Mouse (Mus musculus) cerebellum, postnatal 36 days (tissue): ENCODE measurements around the gene 2900011O08Rik.

Experiments
- DNase-seq, 2 experiments: peaks; one replicate each; pipeline ENCODE4 v3.0.0; 2021 to 2022; ENCODE audit warnings: mixed read lengths in 2 of 2

Gene 2900011O08Rik

GRCm38 (mm10) chr16:14143298-14143697 lies 156.9 kb downstream of the 2900011O08Rik start:
- no peak for DNase-seq

GRCm38 (mm10) chr16:14147712-14148111 lies 161.3 kb downstream of the 2900011O08Rik start:
- DNase-seq = no peak
